Comparison of ENCODE assay signal across 27 mouse cellular contexts in genomic region chr11:94122341-94123030, GRCm38 (mm10).
DNase-seq lines count a peak whose midpoint lies in the region; ATAC-seq and TF ChIP-seq lines count a peak whose summit lies in the region.
"Had no signal": no experiment of that assay in that cellular context is flagged by ENCODE, and none has a peak within 500 bp of the region (broad histone marks: within the 10 kb centered on the region; RNA-seq: fewer than 3 reads in every experiment).

No protein-coding gene starts in this region.

- no peak for TF ChIP-seq CTCF in bone marrow macrophage, adult 2 months (IDR thresholded peaks at IDR 0.05; ENCODE audit: low read depth, low read length)

- no peak for TF ChIP-seq POLR2A in bone marrow macrophage, adult 2 months (IDR thresholded peaks at IDR 0.05; ENCODE audit: borderline replicate concordance, low read depth, low read length)

- H3K4me3 ChIP-seq in midbrain, embryonic 10.5 days, result no peak overlapping the region
- H3K4me3 ChIP-seq in midbrain, embryonic 14.5 days (replicated peaks; ENCODE audit: low read depth, low read length), result no peak overlapping the region
- no peak overlapping the region for H3K4me3 ChIP-seq in bone marrow macrophage, adult 2 months (ENCODE audit: insufficient read depth, low read length)
- H3K4me3 ChIP-seq in limb, embryonic 10.5 days, result no peak overlapping the region
- H3K4me3 ChIP-seq: embryonic facial prominence, embryonic 12.5 days; embryonic facial prominence, embryonic 15.5 days; heart, adult 2 months; hindbrain, embryonic 10.5 days; hindbrain, embryonic 13.5 days; intestine, embryonic 15.5 days had no signal

- no peak for ATAC-seq in midbrain, embryonic 14.5 days (ENCODE audit: low FRiP score, low TSS enrichment)
- ATAC-seq in megakaryocyte progenitor cell, adult 5-6 weeks (replicated peaks; ENCODE audit: poor library complexity), result peak; percentile 71
- ATAC-seq: activated CD4-positive, CD25-positive, alpha-beta regulatory T cell, adult 4 months; forebrain, embryonic 14.5 days; forebrain, postnatal 0 days; hindbrain, embryonic 16.5 days; intestine, embryonic 15.5 days had no signal

- H3K9ac ChIP-seq in midbrain, embryonic 14.5 days (replicated peaks; ENCODE audit: low read length), result no peak overlapping the region
- H3K9ac ChIP-seq: embryonic facial prominence, embryonic 12.5 days; embryonic facial prominence, embryonic 15.5 days; forebrain, postnatal 0 days; hindbrain, embryonic 13.5 days; intestine, embryonic 15.5 days had no signal

- no peaks in the 10 kb centered on the region for H3K27me3 ChIP-seq in midbrain, embryonic 10.5 days (ENCODE audit: low read depth, poor library complexity, severe bottlenecking)
- H3K27me3 ChIP-seq in midbrain, embryonic 14.5 days (ENCODE audit: control insufficient read depth, insufficient read depth, low read length), result no peaks in the 10 kb centered on the region
- H3K27me3 ChIP-seq in limb, embryonic 10.5 days (ENCODE audit: low read depth, poor library complexity, severe bottlenecking), result no peaks in the 10 kb centered on the region
- H3K27me3 ChIP-seq: embryonic facial prominence, embryonic 12.5 days; embryonic facial prominence, embryonic 15.5 days; hindbrain, embryonic 13.5 days; intestine, embryonic 15.5 days had no signal

- no peaks in the 10 kb centered on the region for H3K9me3 ChIP-seq in midbrain, embryonic 10.5 days (replicated peaks)
- no peaks in the 10 kb centered on the region for H3K9me3 ChIP-seq in midbrain, embryonic 14.5 days (ENCODE audit: control insufficient read depth, low read length)
- H3K9me3 ChIP-seq in limb, embryonic 10.5 days (replicated peaks), result no peaks in the 10 kb centered on the region
- H3K9me3 ChIP-seq: embryonic facial prominence, embryonic 12.5 days; embryonic facial prominence, embryonic 15.5 days; hindbrain, embryonic 10.5 days; hindbrain, embryonic 13.5 days; intestine, embryonic 15.5 days had no signal

- H3K36me3 ChIP-seq in midbrain, embryonic 10.5 days, result peaks cover 96% of the 10 kb centered on the region
- peaks cover 76% of the 10 kb centered on the region for H3K36me3 ChIP-seq in midbrain, embryonic 14.5 days (ENCODE audit: control insufficient read depth, insufficient read depth, low read length)
- peaks cover 66% of the 10 kb centered on the region for H3K36me3 ChIP-seq in limb, embryonic 10.5 days

- H3K27ac ChIP-seq in midbrain, embryonic 10.5 days (replicated peaks), result no peak overlapping the region
- no peak overlapping the region for H3K27ac ChIP-seq in midbrain, embryonic 14.5 days (replicated peaks; ENCODE audit: low read depth, low read length)
- peak overlapping the region; percentile 14; the same call in 1 of the 2 replicates for H3K27ac ChIP-seq in bone marrow macrophage, adult 2 months (ENCODE audit: insufficient read depth, low read depth, low read length)
- H3K27ac ChIP-seq in limb, embryonic 10.5 days, result no peak overlapping the region
- H3K27ac ChIP-seq: embryonic facial prominence, embryonic 12.5 days; embryonic facial prominence, embryonic 15.5 days; heart, adult 2 months; hindbrain, embryonic 10.5 days; hindbrain, embryonic 13.5 days; intestine, embryonic 15.5 days had no signal

- peak; percentile 10 for DNase-seq in midbrain, embryonic 10.5 days (ENCODE audit: low spot score)
- DNase-seq in midbrain, embryonic 14.5 days, result no peak
- peak; percentile 12 for DNase-seq in limb, embryonic 10.5 days (ENCODE audit: low spot score)
- DNase-seq in adipocyte (ENCODE audit: low spot score), result no peak
- DNase-seq in left cerebral cortex, adult 9 months (ENCODE audit: low spot score in 2 of 2), result no peak
- DNase-seq: adrenal gland, postnatal 10 days; adrenal gland, postnatal 36 days; cerebellum, adult 11 months; cerebellum, adult 2 months; cerebellum, adult 9-11 months; cerebellum, postnatal 25 days; forebrain, postnatal 0 days; gastrocnemius, postnatal 10 days; gastrocnemius, postnatal 36 days; heart, adult 2 months; heart, postnatal 36 days had no signal

- no peaks in the 10 kb centered on the region for H3K4me1 ChIP-seq in midbrain, embryonic 10.5 days
- no peaks in the 10 kb centered on the region for H3K4me1 ChIP-seq in midbrain, embryonic 14.5 days (ENCODE audit: control insufficient read depth, insufficient read depth, low read length)
- peaks cover 35% of the 10 kb centered on the region for H3K4me1 ChIP-seq in bone marrow macrophage, adult 2 months (ENCODE audit: control insufficient read depth, insufficient read depth, low read length)
- H3K4me1 ChIP-seq in limb, embryonic 10.5 days, result no peaks in the 10 kb centered on the region
- H3K4me1 ChIP-seq: embryonic facial prominence, embryonic 12.5 days; embryonic facial prominence, embryonic 15.5 days; hindbrain, embryonic 10.5 days; hindbrain, embryonic 13.5 days; intestine, embryonic 15.5 days had no signal

- 93% methylated on average over 9 of the region's 9 CpGs for WGBS in midbrain, embryonic 10.5 days
- WGBS in midbrain, embryonic 14.5 days, result 90% methylated on average over 9 of the region's 9 CpGs
- 95% methylated on average over 9 of the region's 9 CpGs for WGBS in limb, embryonic 10.5 days

- H3K4me2 ChIP-seq in midbrain, embryonic 14.5 days (ENCODE audit: low read length), result no peak overlapping the region
- H3K4me2 ChIP-seq: embryonic facial prominence, embryonic 12.5 days; embryonic facial prominence, embryonic 15.5 days; heart, embryonic 11.5 days; hindbrain, embryonic 13.5 days; intestine, embryonic 15.5 days had no signal

Comparison
In these comparisons a context has a peak if more than half of its experiments do, and no peak if none do; other contexts are left out.
1. DNase-seq: peak in midbrain, embryonic 10.5 days (single experiment) and limb, embryonic 10.5 days (single experiment); none in midbrain, embryonic 14.5 days (single experiment), adipocyte (single experiment) and left cerebral cortex, adult 9 months (0 of 2).